Mouse (Mus musculus): ENCODE data around the gene Cfp. TPM values are rescaled to one million over a fixed set of nuclear protein-coding genes. Genes with fewer than 3 reads are reported as not detected.

The Cfp gene
- polyA plus RNA-seq, 1 experiment from 2014 or later = 5.4 TPM

GRCm38 (mm10) chrX:20929859-20930258 lies 1.5 kb downstream of the Cfp start:
- no peaks in the 10 kb centered on the region for H3K36me3 ChIP-seq (ENCODE audit: insufficient read depth, low read length)
- H3K9ac ChIP-seq (ENCODE audit: low read depth, low read length) = no peak overlapping the region
- H3K27ac ChIP-seq = no peak overlapping the region
- ATAC-seq (replicated peaks; ENCODE audit: low FRiP score, low read depth) (no peak), DNase-seq (ENCODE audit: low spot score) (no peak)
- no peaks in the 10 kb centered on the region for H3K4me1 ChIP-seq (replicated peaks; ENCODE audit: insufficient read depth, low read length)
- no peaks in the 10 kb centered on the region for H3K27me3 ChIP-seq (ENCODE audit: insufficient read depth, low read length)
- no peak overlapping the region for H3K4me2 ChIP-seq (ENCODE audit: low read length)
- no peaks in the 10 kb centered on the region for H3K9me3 ChIP-seq (replicated peaks; ENCODE audit: low read length)
- no peak overlapping the region for H3K4me3 ChIP-seq (replicated peaks; ENCODE audit: low read depth, low read length)
- 84% methylated on average over 1 of the region's 1 CpGs for WGBS
- no peak for TF ChIP-seq CTCF (IDR thresholded peaks at IDR 0.05; ENCODE audit: low read depth)

- Histone ChIP-seq H3K4me2 (ENCODE audit: low read length) (no peak overlapping the region), H3K36me3 (ENCODE audit: insufficient read depth, low read length) (no peaks in the 10 kb centered on the region), H3K4me3 (replicated peaks; ENCODE audit: low read depth, low read length) (no peak overlapping the region), H3K27ac (no peak overlapping the region), H3K9ac (ENCODE audit: low read depth, low read length) (no peak overlapping the region), H3K9me3 (replicated peaks; ENCODE audit: low read length) (no peaks in the 10 kb centered on the region), H3K27me3 (ENCODE audit: insufficient read depth, low read length) (no peaks in the 10 kb centered on the region), H3K4me1 (replicated peaks; ENCODE audit: insufficient read depth, low read length) (no peaks in the 10 kb centered on the region)
- no peak for ATAC-seq (replicated peaks; ENCODE audit: low FRiP score, low read depth)
- no peak for TF ChIP-seq CTCF (IDR thresholded peaks at IDR 0.05; ENCODE audit: low read depth)
- no peak for DNase-seq (ENCODE audit: low spot score)
Observed at GRCm38 (mm10) chrX:20924976-20925375, 6.4 kb downstream of the Cfp start.

DNA sequence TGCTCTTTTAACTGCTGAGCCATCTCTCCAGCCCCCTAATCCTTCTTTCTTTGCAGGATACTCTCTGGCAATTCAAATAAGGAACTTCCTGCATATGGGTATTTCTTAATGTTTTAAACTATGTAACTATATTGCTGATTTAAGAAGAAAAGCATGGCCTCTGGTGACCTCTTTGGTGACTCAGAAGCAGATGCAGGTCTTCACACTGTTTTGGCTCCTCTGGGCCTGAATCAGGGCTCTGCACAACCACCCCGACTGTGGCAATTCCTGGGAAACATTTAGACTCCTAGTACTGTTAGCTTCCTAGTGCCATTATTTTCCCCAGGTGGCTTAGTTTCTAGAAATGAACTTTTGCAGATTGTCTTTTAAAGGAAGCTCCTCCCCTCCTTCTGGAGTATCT lies 7.8 kb downstream of the Cfp start:
- Histone ChIP-seq H3K9ac (ENCODE audit: low read depth, low read length) (no peak overlapping the region), H3K36me3 (ENCODE audit: insufficient read depth, low read length) (no peaks in the 10 kb centered on the region), H3K4me1 (replicated peaks; ENCODE audit: insufficient read depth, low read length) (no peaks in the 10 kb centered on the region), H3K9me3 (replicated peaks; ENCODE audit: low read length) (no peaks in the 10 kb centered on the region), H3K27me3 (ENCODE audit: insufficient read depth, low read length) (no peaks in the 10 kb centered on the region), H3K4me2 (ENCODE audit: low read length) (no peak overlapping the region), H3K4me3 (replicated peaks; ENCODE audit: low read depth, low read length) (no peak overlapping the region), H3K27ac (no peak overlapping the region)
- 63% methylated on average over 1 of the region's 1 CpGs for WGBS
- DNase-seq (ENCODE audit: low spot score) (no peak), ATAC-seq (replicated peaks; ENCODE audit: low FRiP score, low read depth) (no peak)
- no peak for TF ChIP-seq CTCF (IDR thresholded peaks at IDR 0.05; ENCODE audit: low read depth)

- Histone ChIP-seq H3K4me3 (replicated peaks; ENCODE audit: low read depth, low read length) (no peak overlapping the region), H3K36me3 (ENCODE audit: insufficient read depth, low read length) (no peaks in the 10 kb centered on the region), H3K27me3 (ENCODE audit: insufficient read depth, low read length) (no peaks in the 10 kb centered on the region), H3K27ac (no peak overlapping the region), H3K9ac (ENCODE audit: low read depth, low read length) (no peak overlapping the region), H3K4me1 (replicated peaks; ENCODE audit: insufficient read depth, low read length) (no peaks in the 10 kb centered on the region), H3K9me3 (replicated peaks; ENCODE audit: low read length) (no peaks in the 10 kb centered on the region), H3K4me2 (ENCODE audit: low read length) (0 out of 2 replicates have a peak overlapping the region, but pooled peaks have one; percentile 56)
- WGBS = 50% methylated on average over 5 of the region's 5 CpGs
- DNase-seq (ENCODE audit: low spot score) (no peak), ATAC-seq (replicated peaks; ENCODE audit: low FRiP score, low read depth) (no peak)
- TF ChIP-seq CTCF (IDR thresholded peaks at IDR 0.05; ENCODE audit: low read depth) = no peak
Observed at GRCm38 (mm10) chrX:20921366-20921765, 10.0 kb downstream of the Cfp start.

DNA sequence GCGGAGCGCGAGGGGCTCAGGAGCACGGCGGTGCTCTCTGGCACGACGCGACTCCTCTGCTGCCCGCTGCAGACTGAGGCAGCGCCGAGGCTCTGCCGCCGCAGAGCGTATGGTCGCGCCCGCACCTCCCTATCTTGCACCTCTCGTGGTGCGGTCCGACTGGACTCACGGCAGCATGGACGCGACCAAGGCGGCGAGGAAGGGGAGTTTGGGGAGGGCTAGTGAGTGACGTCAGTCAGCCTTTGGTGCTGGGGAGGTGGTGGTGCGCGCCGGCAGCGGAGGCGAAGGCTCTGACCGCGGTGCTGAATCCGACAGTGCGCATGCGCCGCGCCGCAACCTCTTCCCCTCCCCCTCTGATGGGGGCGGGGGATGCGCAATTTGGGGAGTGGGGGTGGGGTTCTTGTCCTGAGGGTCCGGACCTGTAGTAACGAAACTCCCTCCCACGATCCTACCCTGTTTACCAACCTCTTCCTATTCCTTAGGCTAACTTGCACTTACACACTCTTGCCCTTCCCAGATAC lies 10.5 kb downstream of the Cfp start, which contains the start of gene Syn1:
Gene Syn1, minus strand, starts transcription at position 161 of the 521 bp plus-strand sequence.
- Histone ChIP-seq H3K9me3 (replicated peaks; ENCODE audit: low read length) (no peaks in the 10 kb centered on the region), H3K36me3 (ENCODE audit: insufficient read depth, low read length) (no peaks in the 10 kb centered on the region), H3K4me2 (ENCODE audit: low read length) (peak within 1 kb of the TSS; percentile 56), H3K4me3 (replicated peaks; ENCODE audit: low read depth, low read length) (peak within 1 kb of the TSS; percentile 31), H3K27ac (no peak within 1 kb of the TSS), H3K4me1 (replicated peaks; ENCODE audit: insufficient read depth, low read length) (no peaks in the 10 kb centered on the region), H3K27me3 (ENCODE audit: insufficient read depth, low read length) (no peaks in the 10 kb centered on the region), H3K9ac (ENCODE audit: low read depth, low read length) (no peak within 1 kb of the TSS)
- peak; percentile 0; the same call in 1 of the 2 replicates for TF ChIP-seq CTCF (IDR thresholded peaks at IDR 0.05; ENCODE audit: low read depth)
- ATAC-seq (replicated peaks; ENCODE audit: low FRiP score, low read depth) = peak; percentile 95
- 18% methylated on average over 35 of the region's 44 CpGs for WGBS
- peak; percentile 87 for DNase-seq (ENCODE audit: low spot score)

GRCm38 (mm10) chrX:20920249-20920843 lies 11.0 kb downstream of the Cfp start:
- Histone ChIP-seq H3K9ac (ENCODE audit: low read depth, low read length) (no peak overlapping the region), H3K9me3 (replicated peaks; ENCODE audit: low read length) (no peaks in the 10 kb centered on the region), H3K4me3 (replicated peaks; ENCODE audit: low read depth, low read length) (peak overlapping the region; percentile 31), H3K4me2 (ENCODE audit: low read length) (peak overlapping the region; percentile 56), H3K36me3 (ENCODE audit: insufficient read depth, low read length) (no peaks in the 10 kb centered on the region), H3K27me3 (ENCODE audit: insufficient read depth, low read length) (no peaks in the 10 kb centered on the region), H3K27ac (no peak overlapping the region), H3K4me1 (replicated peaks; ENCODE audit: insufficient read depth, low read length) (no peaks in the 10 kb centered on the region)
- 21% methylated on average over 45 of the region's 49 CpGs for WGBS
- DNase-seq (ENCODE audit: low spot score) = no peak
- peak; percentile 13; the same call in 1 of the 2 replicates for ATAC-seq (replicated peaks; ENCODE audit: low FRiP score, low read depth)
- peak; percentile 8; the same call in 1 of the 2 replicates for TF ChIP-seq CTCF (IDR thresholded peaks at IDR 0.05; ENCODE audit: low read depth)
